Mouse (Mus musculus): ENCODE data around the gene Gabrb2. TPM values are rescaled to one million over a fixed set of nuclear protein-coding genes. Genes with fewer than 3 reads are reported as not detected.

The Gabrb2 gene
- polyA plus RNA-seq (2015; fragmentation: Nextera tagmentation; extraction: Ambion mirVana), result 0.20 and 0.25 TPM in 2 replicates

DNA sequence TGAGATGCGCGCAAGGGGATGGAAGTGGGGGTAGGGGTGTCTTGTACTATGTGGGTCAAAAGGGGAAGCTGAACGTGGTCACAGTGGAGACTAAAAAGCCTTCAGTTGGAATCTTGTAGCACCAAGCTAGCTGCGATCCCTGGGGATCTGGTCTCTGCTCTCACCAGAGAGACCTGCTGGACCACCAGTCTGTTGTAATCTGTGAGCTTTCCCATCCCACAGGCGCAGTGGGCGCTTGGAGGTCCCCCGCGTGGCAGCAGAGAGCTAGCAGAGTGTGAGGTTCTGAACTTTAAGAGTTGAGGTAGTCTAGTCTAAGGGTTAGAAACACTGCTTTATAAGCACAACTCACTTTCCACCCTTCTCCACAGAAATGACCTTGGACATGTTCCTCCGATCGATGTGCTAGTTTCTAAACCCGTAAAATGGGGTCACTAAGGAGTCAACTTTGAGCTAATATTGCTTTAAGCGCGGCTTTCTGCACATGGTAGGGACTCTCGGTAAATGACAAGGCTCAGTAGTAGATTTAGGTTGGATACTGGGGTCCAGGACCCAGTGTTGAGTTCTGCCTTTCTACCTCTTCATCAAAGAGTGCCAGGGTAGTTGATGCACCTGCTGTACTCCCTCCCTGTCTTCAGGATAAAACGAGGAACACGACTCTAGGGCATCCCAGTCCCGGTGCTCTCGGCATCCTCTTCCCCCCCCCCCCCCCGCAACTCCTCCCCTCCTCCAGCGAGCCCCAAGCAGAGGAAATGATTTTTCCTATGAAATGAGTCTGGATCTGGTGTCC, at the start of gene Gabrb2:
Gene Gabrb2 (plus strand): TSS at position 762 of the 787 bp plus-strand sequence.
- Histone ChIP-seq H3K4me1 (ENCODE audit: insufficient read depth, low read depth, low read length) (no peaks in the 10 kb centered on the region), H3K27ac (ENCODE audit: low read length) (no peak within 1 kb of the TSS), H3K36me3 (ENCODE audit: insufficient read depth, low read length) (no peaks in the 10 kb centered on the region), H3K9ac (replicated peaks; ENCODE audit: low read depth) (no peak within 1 kb of the TSS), H3K4me2 (replicated peaks; ENCODE audit: low read depth, low read length) (peak within 1 kb of the TSS; percentile 57), H3K9me3 (ENCODE audit: low read length) (no peaks in the 10 kb centered on the region), H3K27me3 (replicated peaks; ENCODE audit: insufficient read depth, low read length) (no peaks in the 10 kb centered on the region), H3K4me3 (ENCODE audit: low read depth, low read length) (peak within 1 kb of the TSS; percentile 38)
- 28% methylated on average over 19 of the region's 20 CpGs for WGBS
- no peak for ATAC-seq
- no peak for DNase-seq (ENCODE audit: low spot score)
- TF ChIP-seq CTCF (IDR thresholded peaks at IDR 0.05), result no peak
- TF ChIP-seq EP300 (IDR thresholded peaks at IDR 0.05), result no peak

DNA sequence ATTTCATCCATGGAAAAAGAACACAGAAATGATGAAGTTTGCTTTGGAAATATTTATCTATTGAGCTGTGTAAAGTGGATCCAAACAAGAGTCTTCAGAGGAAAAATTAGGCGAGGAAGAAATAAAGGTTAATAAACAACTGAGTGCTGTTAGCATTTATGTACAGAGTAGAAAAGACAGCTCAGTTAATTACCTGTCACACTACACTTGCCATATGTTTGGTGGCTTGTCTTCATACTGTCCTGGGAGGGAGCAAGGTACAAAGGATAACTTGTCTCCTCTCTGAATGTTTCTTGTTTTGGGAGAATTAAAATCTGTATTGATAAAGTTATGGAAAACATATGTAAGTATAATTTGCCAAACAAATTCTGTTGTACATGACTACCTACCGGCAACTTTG, 40.6 kb upstream of the Gabrb2 start:
- Histone ChIP-seq H3K4me2 (replicated peaks; ENCODE audit: low read depth, low read length) (no peak overlapping the region), H3K4me1 (ENCODE audit: insufficient read depth, low read depth, low read length) (no peaks in the 10 kb centered on the region), H3K36me3 (ENCODE audit: insufficient read depth, low read length) (no peaks in the 10 kb centered on the region), H3K9ac (replicated peaks; ENCODE audit: low read depth) (no peak overlapping the region), H3K27me3 (replicated peaks; ENCODE audit: insufficient read depth, low read length) (no peaks in the 10 kb centered on the region), H3K9me3 (ENCODE audit: low read length) (no peaks in the 10 kb centered on the region), H3K27ac (ENCODE audit: low read length) (no peak overlapping the region), H3K4me3 (ENCODE audit: low read depth, low read length) (no peak overlapping the region)
- 35% methylated on average over 2 of the region's 2 CpGs for WGBS
- no peak for ATAC-seq
- DNase-seq (ENCODE audit: low spot score), result no peak
- TF ChIP-seq CTCF (IDR thresholded peaks at IDR 0.05) (no peak), EP300 (IDR thresholded peaks at IDR 0.05) (no peak)

DNA sequence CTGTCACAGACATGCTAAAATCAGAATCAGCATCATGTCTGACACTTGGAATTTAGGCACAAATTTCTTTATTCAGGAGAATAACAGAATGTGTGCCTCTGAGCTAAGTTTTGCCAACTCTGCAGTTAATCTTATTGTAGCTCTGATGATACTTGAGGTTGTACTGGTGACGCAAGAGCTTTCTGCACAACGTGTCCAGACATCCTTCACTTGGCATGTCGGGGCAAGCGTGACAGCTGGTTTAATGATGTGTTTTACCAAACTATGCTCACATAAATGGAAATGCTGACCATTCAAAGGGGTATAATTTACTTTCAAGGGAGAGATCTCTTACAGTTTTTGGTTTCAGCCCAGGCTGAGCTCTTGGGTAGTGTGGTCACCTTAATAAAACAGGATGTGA, 33.1 kb upstream of the Gabrb2 start:
- H3K27ac ChIP-seq (ENCODE audit: low read length), result no peak overlapping the region
- no peaks in the 10 kb centered on the region for H3K36me3 ChIP-seq (ENCODE audit: insufficient read depth, low read length)
- ATAC-seq (no peak), DNase-seq (ENCODE audit: low spot score) (no peak)
- TF ChIP-seq CTCF (IDR thresholded peaks at IDR 0.05), result no peak
- TF ChIP-seq EP300 (IDR thresholded peaks at IDR 0.05), result no peak
- no peaks in the 10 kb centered on the region for H3K27me3 ChIP-seq (replicated peaks; ENCODE audit: insufficient read depth, low read length)
- 58% methylated on average over 4 of the region's 4 CpGs for whole genome bisulfite sequencing
- H3K4me2 ChIP-seq (replicated peaks; ENCODE audit: low read depth, low read length), result no peak overlapping the region
- no peak overlapping the region for H3K4me3 ChIP-seq (ENCODE audit: low read depth, low read length)
- no peak overlapping the region for H3K9ac ChIP-seq (replicated peaks; ENCODE audit: low read depth)
- no peaks in the 10 kb centered on the region for H3K4me1 ChIP-seq (ENCODE audit: insufficient read depth, low read depth, low read length)
- no peaks in the 10 kb centered on the region for H3K9me3 ChIP-seq (ENCODE audit: low read length)

DNA sequence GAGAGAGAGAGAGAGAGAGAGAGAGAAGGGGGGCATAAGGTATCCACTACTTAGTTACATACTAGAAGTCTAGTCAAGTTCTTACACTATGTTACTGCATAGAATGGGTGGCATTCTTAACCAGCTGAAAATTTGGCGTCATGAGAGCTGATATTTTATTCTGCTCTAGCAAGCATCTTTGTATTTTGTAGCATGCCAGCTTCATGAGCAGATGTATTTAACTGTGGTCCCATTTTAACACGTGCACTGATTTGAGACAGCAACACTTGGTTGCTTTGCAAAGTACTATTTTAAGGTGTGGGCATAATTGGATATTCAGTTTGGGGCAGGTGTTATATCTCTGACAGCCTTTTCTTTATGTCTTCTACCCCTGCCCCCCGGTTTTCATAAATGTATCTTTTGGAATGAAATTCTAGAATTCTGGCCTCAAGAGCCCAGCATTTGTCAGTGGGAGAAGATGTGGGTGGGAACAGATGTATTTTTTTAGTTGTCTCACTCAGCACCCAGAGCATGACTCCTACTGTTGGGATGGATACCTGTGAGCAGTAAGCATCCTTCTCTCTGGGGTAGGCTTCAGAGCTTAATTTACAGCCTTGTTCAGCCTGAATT, 28.8 kb upstream of the Gabrb2 start:
- WGBS, result 60% methylated on average over 3 of the region's 3 CpGs
- Histone ChIP-seq H3K4me1 (ENCODE audit: insufficient read depth, low read depth, low read length) (no peaks in the 10 kb centered on the region), H3K36me3 (ENCODE audit: insufficient read depth, low read length) (no peaks in the 10 kb centered on the region), H3K4me3 (ENCODE audit: low read depth, low read length) (no peak overlapping the region), H3K9me3 (ENCODE audit: low read length) (no peaks in the 10 kb centered on the region), H3K4me2 (replicated peaks; ENCODE audit: low read depth, low read length) (no peak overlapping the region), H3K9ac (replicated peaks; ENCODE audit: low read depth) (no peak overlapping the region), H3K27me3 (replicated peaks; ENCODE audit: insufficient read depth, low read length) (no peaks in the 10 kb centered on the region), H3K27ac (ENCODE audit: low read length) (no peak overlapping the region)
- ATAC-seq, result no peak
- no peak for TF ChIP-seq EP300 (IDR thresholded peaks at IDR 0.05)
- no peak for TF ChIP-seq CTCF (IDR thresholded peaks at IDR 0.05)
- DNase-seq (ENCODE audit: low spot score), result no peak

DNA sequence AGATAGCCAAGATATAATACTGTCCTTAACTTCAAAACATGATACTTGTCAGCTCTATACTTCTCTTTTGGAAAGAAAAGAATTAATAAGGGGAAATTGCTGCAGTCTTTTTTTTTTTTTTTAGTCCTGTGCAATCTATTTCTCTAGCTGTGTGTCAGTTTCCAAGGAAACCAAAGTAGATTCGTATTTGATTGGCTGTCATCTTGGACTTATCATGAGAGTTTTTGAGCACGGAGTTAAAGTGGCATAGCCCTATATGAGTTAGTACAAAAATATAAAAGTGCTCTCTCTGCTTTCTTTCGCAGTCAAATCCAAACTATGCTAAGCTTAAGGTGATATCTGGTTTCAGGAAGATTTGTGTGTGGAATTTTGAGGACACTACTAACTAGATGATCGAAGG, 26.1 kb upstream of the Gabrb2 start:
- ATAC-seq (no peak), DNase-seq (ENCODE audit: low spot score) (no peak)
- Histone ChIP-seq H3K36me3 (ENCODE audit: insufficient read depth, low read length) (no peaks in the 10 kb centered on the region), H3K27ac (ENCODE audit: low read length) (no peak overlapping the region), H3K27me3 (replicated peaks; ENCODE audit: insufficient read depth, low read length) (no peaks in the 10 kb centered on the region), H3K4me1 (ENCODE audit: insufficient read depth, low read depth, low read length) (no peaks in the 10 kb centered on the region), H3K9me3 (ENCODE audit: low read length) (no peaks in the 10 kb centered on the region), H3K9ac (replicated peaks; ENCODE audit: low read depth) (no peak overlapping the region), H3K4me3 (ENCODE audit: low read depth, low read length) (no peak overlapping the region), H3K4me2 (replicated peaks; ENCODE audit: low read depth, low read length) (no peak overlapping the region)
- no peak for TF ChIP-seq CTCF (IDR thresholded peaks at IDR 0.05)
- TF ChIP-seq EP300 (IDR thresholded peaks at IDR 0.05), result no peak
- 70% methylated on average over 4 of the region's 4 CpGs for WGBS

DNA sequence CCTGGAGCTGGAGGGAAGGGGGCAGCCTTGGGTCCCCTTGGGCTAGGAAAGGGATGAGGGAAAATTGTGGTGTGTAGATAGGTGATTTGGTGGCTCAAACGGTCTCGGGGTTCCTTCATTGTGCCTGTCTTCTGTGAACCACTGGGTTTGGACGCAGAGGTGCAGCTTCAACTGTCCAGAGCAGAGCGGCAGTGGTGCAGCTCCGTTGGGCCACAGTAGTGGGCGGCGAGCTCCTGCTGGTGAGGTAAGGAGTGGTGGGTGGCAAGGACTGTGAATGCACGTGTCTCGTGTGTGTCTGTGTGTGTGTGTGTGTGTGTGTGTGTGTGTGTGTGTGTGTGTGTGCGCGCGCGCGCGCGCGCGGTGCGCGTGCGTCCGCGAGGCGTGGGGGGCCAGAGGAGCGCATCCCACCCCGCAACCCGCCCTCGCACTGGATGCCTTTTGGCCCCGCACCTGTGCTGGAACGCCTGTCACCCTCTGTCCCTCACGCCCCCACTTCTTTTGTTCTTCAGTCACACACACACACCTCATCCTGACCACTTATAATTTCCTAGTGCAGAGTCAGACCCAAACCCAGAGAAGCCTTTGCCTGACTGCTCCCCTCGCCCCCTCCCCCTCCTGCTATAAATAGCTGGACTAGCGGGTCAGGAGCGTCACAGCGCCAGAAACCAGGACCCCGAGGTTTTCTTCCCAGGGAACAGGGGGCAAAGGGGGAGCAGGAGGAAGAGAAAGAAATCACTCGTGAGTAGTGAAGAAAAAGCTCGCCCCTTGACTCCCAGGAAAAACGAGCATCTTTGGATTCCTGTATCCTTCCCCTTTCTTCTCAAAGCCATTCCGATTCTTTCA, 455 bp downstream of the Gabrb2 start:
- H3K4me2 ChIP-seq (replicated peaks; ENCODE audit: low read depth, low read length), result peak overlapping the region; percentile 57
- no peaks in the 10 kb centered on the region for H3K27me3 ChIP-seq (replicated peaks; ENCODE audit: insufficient read depth, low read length)
- peak overlapping the region; percentile 38 for H3K4me3 ChIP-seq (ENCODE audit: low read depth, low read length)
- H3K9ac ChIP-seq (replicated peaks; ENCODE audit: low read depth), result no peak overlapping the region
- ATAC-seq, result no peak
- under 1% methylated on average over 23 of the region's 40 CpGs for WGBS
- H3K9me3 ChIP-seq (ENCODE audit: low read length), result no peaks in the 10 kb centered on the region
- peak; percentile 5 for DNase-seq (ENCODE audit: low spot score)
- H3K27ac ChIP-seq (ENCODE audit: low read length), result no peak overlapping the region
- no peak for TF ChIP-seq EP300 (IDR thresholded peaks at IDR 0.05)
- TF ChIP-seq CTCF (IDR thresholded peaks at IDR 0.05), result no peak
- no peaks in the 10 kb centered on the region for H3K36me3 ChIP-seq (ENCODE audit: insufficient read depth, low read length)
- no peaks in the 10 kb centered on the region for H3K4me1 ChIP-seq (ENCODE audit: insufficient read depth, low read depth, low read length)

Data from lung, postnatal 0 days (tissue).